Mouse (Mus musculus) embryonic fibroblast, embryonic 13.5 days (primary cell): ENCODE data around the gene Wdfy3.

Experiments
- CTCF ChIP-seq: IDR thresholded peaks from 2 replicates; pipeline ENCODE4 v1.5.1; 2011; ENCODE audit warnings: mild to moderate bottlenecking, control low read depth, low read length, moderate library complexity, borderline replicate concordance; ENCODE audit not compliant: insufficient read depth
- POLR2A ChIP-seq: IDR thresholded peaks from 2 replicates; pipeline ENCODE4 v1.6.1; 2011; ENCODE audit warnings: low read depth, mild to moderate bottlenecking, control low read depth, low read length, moderate library complexity

- no peak for TF ChIP-seq POLR2A
- TF ChIP-seq CTCF, result no peak
Observed at GRCm38 (mm10) chr5:101811296-101812169, 258.2 kb downstream of the Wdfy3 start.
